Mouse (Mus musculus) MEL (cell line): Measurements from ENCODE around the gene Ttk.

Source experiments
- BHLHE40 ChIP-seq: IDR thresholded peaks from 2 replicates; pipeline ENCODE4 v1.6.1; 2012; ENCODE audit warnings: low read depth, mild to moderate bottlenecking, inconsistent platforms, low read length, improper control_type of control experiment, borderline replicate concordance
- CHD1 ChIP-seq: IDR thresholded peaks from 2 replicates; pipeline ENCODE4 v1.6.1; 2012; ENCODE audit warnings: low read depth, mild to moderate bottlenecking, inconsistent platforms, low read length, improper control_type of control experiment
- CTCF ChIP-seq, 3 experiments: IDR thresholded peaks in 2 of 3; conservative IDR thresholded peaks in 1 of 3; 2 replicates each; pipeline ENCODE4 v1.5.1; 2011 to 2012; ENCODE audit warnings: low read length in 3 of 3, low read depth in 2 of 3, mild to moderate bottlenecking in 2 of 3, improper control_type of control experiment in 1 of 3, inconsistent platforms in 1 of 3, mixed read lengths in 1 of 3, moderate library complexity in 1 of 3; ENCODE audit not compliant: control insufficient read depth in 1 of 3, insufficient read depth in 1 of 3, poor library complexity in 1 of 3, severe bottlenecking in 1 of 3
- EP300 ChIP-seq, 2 experiments: IDR thresholded peaks; 2 replicates each; pipeline ENCODE4 v1.6.1; 2011; ENCODE audit warnings: improper control_type of control experiment in 2 of 2, low read length in 2 of 2, low read depth in 1 of 2, mild to moderate bottlenecking in 1 of 2
- KAT2A ChIP-seq: conservative IDR thresholded peaks from 2 replicates; pipeline ENCODE4 v1.6.1; 2012; ENCODE audit warnings: low read depth, low read length, improper control_type of control experiment, inconsistent platforms
- MAFK ChIP-seq: IDR thresholded peaks from 2 replicates; pipeline ENCODE4 v1.6.1; 2011; ENCODE audit warnings: low read depth, mild to moderate bottlenecking, low read length, improper control_type of control experiment, borderline replicate concordance
- MAZ ChIP-seq: IDR thresholded peaks from 2 replicates; pipeline ENCODE4 v1.6.1; 2012; ENCODE audit warnings: low read depth, mild to moderate bottlenecking, inconsistent platforms, low read length, improper control_type of control experiment
- MEF2A ChIP-seq: IDR thresholded peaks from 2 replicates; pipeline ENCODE4 v1.6.1; 2014; ENCODE audit warnings: low read depth, mild to moderate bottlenecking, inconsistent platforms, low read length, improper control_type of control experiment; ENCODE audit not compliant: poor library complexity, insufficient replicate concordance, severe bottlenecking; ENCODE audit errors: extremely low read depth
- POLR2A ChIP-seq, 2 experiments: IDR thresholded peaks; 2 replicates each; pipeline ENCODE4 v1.6.1; 2011 to 2012; ENCODE audit warnings: low read length in 2 of 2, mild to moderate bottlenecking in 2 of 2, control low read depth in 1 of 2, improper control_type of control experiment in 1 of 2, low read depth in 1 of 2, moderate library complexity in 1 of 2; ENCODE audit not compliant: control insufficient read depth in 1 of 2, insufficient read depth in 1 of 2, poor library complexity in 1 of 2
- POLR2AphosphoS2 ChIP-seq: IDR thresholded peaks from 2 replicates; pipeline ENCODE4 v1.6.1; 2011; ENCODE audit warnings: low read length, improper control_type of control experiment
- SMC3 ChIP-seq: IDR thresholded peaks from 2 replicates; pipeline ENCODE4 v1.6.1; 2011; ENCODE audit warnings: low read depth, low read length, improper control_type of control experiment
- ZC3H11A ChIP-seq: IDR thresholded peaks from 2 replicates; pipeline ENCODE4 v1.6.1; 2012; ENCODE audit warnings: low read depth, mild to moderate bottlenecking, inconsistent platforms, low read length, improper control_type of control experiment
- ZMIZ1 ChIP-seq: IDR thresholded peaks from 2 replicates; pipeline ENCODE4 v1.6.1; 2012; ENCODE audit warnings: low read depth, mild to moderate bottlenecking, inconsistent platforms, low read length, improper control_type of control experiment, moderate library complexity
- ZNF384 ChIP-seq: IDR thresholded peaks from 2 replicates; pipeline ENCODE4 v1.6.1; 2012; ENCODE audit warnings: low read depth, mild to moderate bottlenecking, inconsistent platforms, low read length, improper control_type of control experiment

DNA sequence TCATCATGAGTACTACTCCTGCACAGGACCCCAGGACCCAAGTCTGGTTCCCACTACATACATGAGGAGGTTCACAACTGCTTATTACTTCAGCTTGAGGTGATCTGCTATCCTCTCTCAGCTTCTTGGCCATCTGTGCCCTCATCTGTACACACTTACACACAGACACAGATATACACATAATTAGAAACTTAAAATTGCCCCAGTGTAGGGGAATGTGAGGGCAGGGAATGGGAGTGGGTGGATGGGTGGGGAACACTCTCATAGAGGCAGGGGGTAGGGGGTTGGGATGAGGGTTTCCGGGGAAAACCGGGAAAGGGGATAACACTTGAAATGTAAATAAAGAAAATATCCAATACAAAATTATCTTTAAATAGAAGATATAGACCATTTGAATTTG, 75.3 kb downstream of the Ttk start:
- TF ChIP-seq CTCF (IDR thresholded peaks at IDR 0.05 in 2 of 3, conservative IDR thresholded peaks at IDR 0.05 in 1 of 3; ENCODE audit: control insufficient read depth in 1 of 3, insufficient read depth in 1 of 3, low read depth in 2 of 3, low read length in 3 of 3, poor library complexity in 1 of 3, severe bottlenecking in 1 of 3) (no peak), ZC3H11A (no peak), EP300 (IDR thresholded peaks at IDR 0.05; ENCODE audit: low read depth in 1 of 2, low read length in 2 of 2) (no peak), POLR2AphosphoS2 (no peak), POLR2A (IDR thresholded peaks at IDR 0.05; ENCODE audit: control insufficient read depth in 1 of 2, insufficient read depth in 1 of 2, low read depth in 1 of 2, low read length in 2 of 2, poor library complexity in 1 of 2) (no peak), ZMIZ1 (no peak), CHD1 (no peak), MAZ (no peak), BHLHE40 (no peak), ZNF384 (no peak), KAT2A (no peak), SMC3 (no peak), MEF2A (no peak), MAFK (no peak)
